Mouse (Mus musculus) stomach, postnatal 0 days (tissue): ENCODE results near the gene Dennd5b. TPM values are rescaled to one million over a fixed set of nuclear protein-coding genes. Genes with fewer than 3 reads are reported as not detected.

Experiments
- ATAC-seq: fragments of 200-750 bp; cut with Nextera tagmentation; 2 replicates; pipeline ENCODE4 v1.8.0; 2017; ENCODE audit not compliant: low FRiP score, low TSS enrichment
- DNase-seq: peaks from one replicate; pipeline ENCODE4 v3.0.0-alpha.2; 2016; ENCODE audit warnings: low spot score
- H3K27ac ChIP-seq: fragments of 300-500 bp; sonication (generic); replicated peaks from 2 replicates; pipeline ENCODE4 v1.5.1; 2014; ENCODE audit warnings: mild to moderate bottlenecking, control low read depth
- H3K27me3 ChIP-seq: fragments of 300-500 bp; sonication (generic); 2 replicates; pipeline ENCODE4 v1.6.1; 2014; ENCODE audit warnings: low read length; ENCODE audit not compliant: control insufficient read depth, insufficient read depth
- H3K36me3 ChIP-seq: fragments of 300-500 bp; sonication (generic); 2 replicates; pipeline ENCODE4 v1.6.1; 2014; ENCODE audit warnings: low read length, mixed read lengths; ENCODE audit not compliant: control insufficient read depth, insufficient read depth
- H3K4me1 ChIP-seq: fragments of 300-500 bp; sonication (generic); replicated peaks from 2 replicates; pipeline ENCODE4 v1.6.1; 2014; ENCODE audit warnings: antibody characterized with exemption; ENCODE audit not compliant: control insufficient read depth, insufficient read depth
- H3K4me2 ChIP-seq: fragments of 300-500 bp; sonication (generic); replicated peaks from 2 replicates; pipeline ENCODE4 v1.6.1; 2014; ENCODE audit warnings: low read depth, mild to moderate bottlenecking, control low read depth, moderate library complexity
- H3K4me3 ChIP-seq: fragments of 300-500 bp; sonication (generic); 2 replicates; pipeline ENCODE4 v1.5.1; 2014; ENCODE audit warnings: low read depth, low read length, control low read depth
- H3K9ac ChIP-seq: fragments of 300-500 bp; sonication (generic); 2 replicates; pipeline ENCODE4 v1.6.1; 2014; ENCODE audit warnings: mild to moderate bottlenecking, low read length, control low read depth, mixed read lengths
- H3K9me3 ChIP-seq: fragments of 300-500 bp; sonication (generic); 2 replicates; pipeline ENCODE4 v1.6.1; 2016; ENCODE audit warnings: low read length; ENCODE audit not compliant: control insufficient read depth
- CTCF ChIP-seq: IDR thresholded peaks from 2 replicates; pipeline ENCODE4 v1.5.1; 2016; ENCODE audit warnings: antibody characterized with exemption, low read depth, mild to moderate bottlenecking, moderate library complexity
- EP300 ChIP-seq: optimal IDR thresholded peaks from 2 replicates; pipeline ENCODE3; 2016; ENCODE audit warnings: antibody characterized with exemption
- WGBS: fragments of 180-500 bp; shearing (Covaris S2); extraction: QIAGEN DNeasy Blood & Tissue Kit; methylation state at CpG from one replicate; pipeline ENCODE4 v1.1.7; 2014; 5-methylcytosine and 5-hydroxymethylcytosine counted together
- polyA plus RNA-seq: library from polyadenylated mRNA; unstranded; fragments of >200 nt; fragmentation: Nextera tagmentation; extraction: Ambion mirVana; gene quantifications from 2 replicates; pipeline ENCODE4 v1.2.1, GENCODE M21; 2015

The Dennd5b gene
- polyA plus RNA-seq, 1 experiment from 2014 or later = 1.7 TPM

DNA sequence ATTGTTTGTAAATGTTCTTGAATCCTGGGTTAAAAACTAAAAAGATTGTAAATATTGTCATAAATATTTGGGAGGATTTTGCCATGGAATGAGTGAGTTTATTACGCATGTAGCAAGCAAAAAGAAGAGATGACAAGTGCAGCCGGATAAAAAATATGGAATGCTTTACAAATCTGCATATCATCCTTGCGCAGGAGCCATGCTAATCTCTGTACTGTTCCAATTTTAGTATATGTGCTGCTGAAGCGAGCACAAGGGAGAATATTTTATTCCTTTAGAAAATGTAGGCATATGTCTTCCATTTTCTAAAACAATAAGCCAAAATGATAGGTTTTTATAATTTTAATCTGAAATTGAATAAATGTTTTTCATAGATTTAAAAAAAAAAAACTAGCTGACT lies 27.6 kb downstream of the Dennd5b start:
- DNase-seq (no peak), ATAC-seq (no peak)
- TF ChIP-seq EP300 = no peak
- TF ChIP-seq CTCF = no peak
- H3K9me3 ChIP-seq = no peaks in the 10 kb centered on the region
- H3K4me3 ChIP-seq = no peak overlapping the region
- H3K36me3 ChIP-seq = no peaks in the 10 kb centered on the region
- no peak overlapping the region for H3K4me2 ChIP-seq
- H3K9ac ChIP-seq = no peak overlapping the region
- H3K27me3 ChIP-seq = no peaks in the 10 kb centered on the region
- no peak overlapping the region for H3K27ac ChIP-seq
- WGBS = 94% methylated on average over 4 of the region's 4 CpGs
- no peaks in the 10 kb centered on the region for H3K4me1 ChIP-seq

DNA sequence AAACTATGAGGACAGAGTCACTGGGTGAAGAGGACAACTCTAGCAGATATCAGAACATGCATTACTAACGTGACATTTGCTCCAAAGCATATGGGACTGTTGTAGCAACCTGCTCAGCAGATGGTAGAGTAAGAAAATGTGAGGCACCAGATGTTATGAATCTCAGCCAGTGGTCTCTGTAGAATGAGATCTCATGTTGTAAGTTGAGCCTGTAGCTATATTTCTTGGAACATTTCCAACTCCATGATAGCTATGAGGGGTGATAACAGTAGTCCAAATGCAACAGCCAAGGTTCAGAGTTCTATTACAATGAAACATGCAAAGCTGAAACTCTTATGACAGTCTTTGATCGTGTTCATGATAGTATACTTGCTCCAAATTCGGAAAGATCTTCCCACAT lies 28.6 kb downstream of the Dennd5b start:
- 65% methylated on average over 3 of the region's 3 CpGs for WGBS
- Histone ChIP-seq H3K9ac (no peak overlapping the region), H3K4me3 (no peak overlapping the region), H3K27me3 (no peaks in the 10 kb centered on the region), H3K4me2 (no peak overlapping the region), H3K4me1 (no peaks in the 10 kb centered on the region), H3K27ac (no peak overlapping the region), H3K9me3 (no peaks in the 10 kb centered on the region), H3K36me3 (no peaks in the 10 kb centered on the region)
- DNase-seq (no peak), ATAC-seq (no peak)
- TF ChIP-seq EP300 (no peak), CTCF (no peak)

GRCm38 (mm10) chr6:149070592-149071124 lies 30.8 kb downstream of the Dennd5b start:
- Histone ChIP-seq H3K27ac (no peak overlapping the region), H3K4me2 (no peak overlapping the region), H3K4me3 (no peak overlapping the region), H3K36me3 (no peaks in the 10 kb centered on the region), H3K9ac (no peak overlapping the region), H3K9me3 (no peaks in the 10 kb centered on the region), H3K27me3 (no peaks in the 10 kb centered on the region), H3K4me1 (no peaks in the 10 kb centered on the region)
- DNase-seq (no peak), ATAC-seq (no peak)
- 78% methylated on average over 4 of the region's 4 CpGs for WGBS
- no peak for TF ChIP-seq CTCF
- TF ChIP-seq EP300 = no peak

GRCm38 (mm10) chr6:149063382-149063781 lies 38.1 kb downstream of the Dennd5b start:
- Histone ChIP-seq H3K9me3 (no peaks in the 10 kb centered on the region), H3K4me2 (no peak overlapping the region), H3K4me3 (no peak overlapping the region), H3K4me1 (no peaks in the 10 kb centered on the region), H3K27me3 (no peaks in the 10 kb centered on the region), H3K9ac (no peak overlapping the region), H3K27ac (no peak overlapping the region), H3K36me3 (no peaks in the 10 kb centered on the region)
- TF ChIP-seq EP300 (no peak), CTCF (no peak)
- no peak for ATAC-seq
- DNase-seq = no peak

- ATAC-seq (no peak), DNase-seq (no peak)
- 83% methylated on average over 5 of the region's 5 CpGs for WGBS
- Histone ChIP-seq H3K4me1 (no peaks in the 10 kb centered on the region), H3K9me3 (no peaks in the 10 kb centered on the region), H3K4me2 (no peak overlapping the region), H3K36me3 (no peaks in the 10 kb centered on the region), H3K4me3 (no peak overlapping the region), H3K27me3 (no peaks in the 10 kb centered on the region), H3K27ac (no peak overlapping the region), H3K9ac (no peak overlapping the region)
- TF ChIP-seq EP300 (no peak), CTCF (no peak)
These were observed 40.7 kb downstream of the Dennd5b start for GRCm38 (mm10) chr6:149060670-149061387.

DNA sequence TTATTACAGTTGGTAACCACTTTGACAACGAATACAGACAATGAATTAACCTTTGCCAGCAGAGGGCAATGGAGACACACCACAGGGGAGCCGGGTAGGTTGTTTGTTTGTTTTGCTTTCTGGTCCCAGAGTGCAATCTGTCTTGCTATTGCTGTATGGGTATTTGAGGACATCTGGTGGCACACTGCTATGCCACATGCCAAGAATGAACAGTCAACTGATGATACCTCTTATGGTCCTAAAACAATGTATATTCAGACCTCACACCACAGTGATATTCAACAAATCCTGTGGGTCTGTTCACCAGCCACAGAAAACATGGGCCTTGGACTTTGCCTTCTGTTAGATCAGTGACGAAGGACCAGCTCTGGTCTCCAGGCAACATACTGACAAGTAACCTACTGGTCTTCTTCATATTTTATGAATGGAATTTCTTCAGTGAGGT lies 43.5 kb downstream of the Dennd5b start:
- 39% methylated on average over 3 of the region's 3 CpGs for WGBS
- no peak for ATAC-seq
- no peak overlapping the region for H3K27ac ChIP-seq

More for the DNA sequence above, 43.5 kb downstream of the Dennd5b start:
- Histone ChIP-seq H3K4me2 (no peak overlapping the region), H3K4me1 (no peaks in the 10 kb centered on the region), H3K9me3 (no peaks in the 10 kb centered on the region), H3K4me3 (no peak overlapping the region), H3K36me3 (no peaks in the 10 kb centered on the region), H3K9ac (no peak overlapping the region), H3K27me3 (no peaks in the 10 kb centered on the region)
- TF ChIP-seq EP300 (no peak), CTCF (peak; percentile 74)
- peak; percentile 22 for DNase-seq
